Mouse (Mus musculus) lung, adult 18-20 months (tissue): ENCODE measurements around the gene Ice2.
A peak's percentile ranks its signal among the peaks of the same experiment; 100 is the strongest.

Source experiments
- DNase-seq, 2 experiments: peaks; one replicate each; pipeline ENCODE4 v3.0.0; 2022; ENCODE audit warnings: mixed read lengths in 2 of 2

Gene Ice2

GRCm38 (mm10) chr9:69397760-69398452 is at the start of gene Ice2:
Gene Ice2 (plus strand): TSS chr9:69397906.
- DNase-seq = peak; percentile 64 to 71

GRCm38 (mm10) chr9:69349537-69349936 is 48.2 kb upstream of the Ice2 start:
- DNase-seq = no peak

- no peak for DNase-seq
Measured at GRCm38 (mm10) chr9:69354228-69354627, 43.5 kb upstream of the Ice2 start.

GRCm38 (mm10) chr9:69357834-69358233 is 39.9 kb upstream of the Ice2 start:
- peak; percentile 34 to 56 for DNase-seq

GRCm38 (mm10) chr9:69358797-69359196 is 38.9 kb upstream of the Ice2 start:
- no peak for DNase-seq

- no peak for DNase-seq
Measured at GRCm38 (mm10) chr9:69361951-69362445, 35.7 kb upstream of the Ice2 start.

GRCm38 (mm10) chr9:69362766-69363165 is 34.9 kb upstream of the Ice2 start:
- DNase-seq = no peak

- no peak for DNase-seq
Measured at GRCm38 (mm10) chr9:69364117-69364516, 33.6 kb upstream of the Ice2 start.

GRCm38 (mm10) chr9:69367055-69367454 is 30.7 kb upstream of the Ice2 start:
- DNase-seq = no peak

- DNase-seq = peak; percentile 62 to 70
Measured at GRCm38 (mm10) chr9:69368071-69368470, 29.6 kb upstream of the Ice2 start.

GRCm38 (mm10) chr9:69371046-69371724 is 26.5 kb upstream of the Ice2 start:
- DNase-seq = no peak

- DNase-seq = no peak
Measured at GRCm38 (mm10) chr9:69372871-69373270, 24.8 kb upstream of the Ice2 start.

GRCm38 (mm10) chr9:69376982-69377653 is 20.6 kb upstream of the Ice2 start:
- no peak for DNase-seq

- no peak for DNase-seq
Measured at GRCm38 (mm10) chr9:69377654-69378045, 20.1 kb upstream of the Ice2 start.

GRCm38 (mm10) chr9:69380546-69380945 is 17.2 kb upstream of the Ice2 start:
- DNase-seq = no peak

GRCm38 (mm10) chr9:69381741-69382140 is 16.0 kb upstream of the Ice2 start:
- no peak for DNase-seq

GRCm38 (mm10) chr9:69384475-69384874 is 13.2 kb upstream of the Ice2 start:
- DNase-seq = no peak

GRCm38 (mm10) chr9:69384905-69385304 is 12.8 kb upstream of the Ice2 start:
- DNase-seq = no peak

GRCm38 (mm10) chr9:69387296-69387695 is 10.4 kb upstream of the Ice2 start:
- no peak for DNase-seq

- no peak for DNase-seq
Measured at GRCm38 (mm10) chr9:69390631-69391030, 7.1 kb upstream of the Ice2 start.

GRCm38 (mm10) chr9:69394234-69394633 is 3.5 kb upstream of the Ice2 start:
- no peak for DNase-seq

GRCm38 (mm10) chr9:69397432-69397759 is 310 bp upstream of the Ice2 start:
- no peak for DNase-seq

- DNase-seq = no peak
Measured at GRCm38 (mm10) chr9:69398453-69398850, 746 bp downstream of the Ice2 start.

GRCm38 (mm10) chr9:69404671-69405070 is 7.0 kb downstream of the Ice2 start:
- DNase-seq = no peak
